Mouse (Mus musculus) layer of hippocampus, adult 9-11 months (tissue): ENCODE data around the gene Ccnb1ip1.
A peak's percentile ranks its signal among the peaks of the same experiment; 100 is the strongest.

Source experiments
- DNase-seq: peaks from one replicate; pipeline ENCODE4 v3.0.0; 2022

The Ccnb1ip1 gene

GRCm38 (mm10) chr14:50782166-50782565, 25.4 kb downstream of the Ccnb1ip1 start:
- no peak for DNase-seq

DNA sequence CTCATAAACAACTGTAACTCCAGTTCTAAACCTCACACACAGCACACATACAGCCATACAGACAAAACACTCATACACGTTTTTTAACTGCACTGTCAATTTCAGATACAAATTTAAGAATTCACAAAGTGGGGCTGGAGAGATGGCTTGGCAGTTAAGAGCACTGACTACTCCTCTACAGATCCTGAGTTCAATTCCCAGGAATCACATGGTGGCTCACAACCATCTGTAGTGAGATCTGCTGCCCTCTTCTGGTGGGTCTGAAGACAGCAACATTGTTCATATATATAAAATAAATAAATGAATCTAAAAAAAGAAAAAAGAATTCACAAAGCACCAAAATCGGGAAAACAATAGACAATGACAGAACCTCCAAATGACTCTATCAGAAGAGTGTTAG, 36.2 kb downstream of the Ccnb1ip1 start:
- DNase-seq: no peak

DNA sequence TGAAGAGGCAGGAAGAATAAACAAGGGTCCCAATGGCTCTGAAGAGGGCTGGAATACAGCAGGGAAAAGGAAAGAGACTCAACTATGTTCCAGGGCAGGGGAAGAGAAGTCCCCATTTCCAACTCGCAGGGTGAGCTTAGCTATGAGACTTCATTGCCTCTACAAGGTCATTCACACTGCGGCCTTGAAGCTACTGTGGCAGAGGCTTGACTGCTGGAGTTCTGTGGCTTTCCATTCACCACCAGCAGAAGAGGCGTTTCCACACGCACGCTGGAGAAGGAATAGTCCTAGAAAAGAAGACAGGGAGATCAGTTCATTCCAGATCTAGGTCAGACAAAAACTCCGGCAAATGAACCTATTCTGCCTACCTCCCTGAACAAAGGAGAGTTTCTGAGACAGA, 41.8 kb downstream of the Ccnb1ip1 start:
- DNase-seq: no peak

DNA sequence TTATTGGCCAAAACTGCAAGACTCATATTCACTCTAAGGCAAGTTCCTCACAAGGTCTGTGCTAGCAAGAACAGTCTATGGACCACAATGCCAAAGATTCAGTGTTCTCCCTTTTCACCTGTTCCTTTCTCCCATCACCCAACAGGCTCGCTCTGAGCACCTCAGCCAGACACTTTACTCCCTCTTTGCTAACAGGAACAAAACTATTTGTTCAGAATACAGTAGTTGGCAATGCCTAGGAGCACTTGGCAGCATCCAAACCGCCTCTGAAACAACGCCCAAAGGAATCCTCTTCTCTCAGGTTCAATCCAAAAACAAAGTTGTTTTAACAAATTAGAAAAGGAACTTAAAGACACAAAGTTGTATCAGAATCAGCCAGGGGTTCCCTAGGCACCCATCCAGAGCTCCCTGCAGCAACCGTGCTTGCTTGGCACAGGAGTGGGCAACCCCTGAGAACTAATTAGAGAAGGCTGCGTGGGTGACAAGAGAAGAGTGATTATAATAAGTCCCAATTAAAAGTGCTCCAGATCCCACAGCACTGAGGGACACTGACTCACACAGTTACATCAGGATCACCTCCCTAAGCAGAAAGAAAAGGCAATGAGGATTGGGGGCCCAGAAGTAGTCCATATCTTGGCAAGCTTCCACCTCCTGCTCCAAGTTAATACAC, 49.0 kb downstream of the Ccnb1ip1 start:
- DNase-seq: peak; percentile 49

- DNase-seq: no peak
Measured at GRCm38 (mm10) chr14:50744994-50745393, 62.5 kb downstream of the Ccnb1ip1 start, which contains the start of gene Olfr749. Olfr749 (minus strand) TSS chr14:50745094.

DNA sequence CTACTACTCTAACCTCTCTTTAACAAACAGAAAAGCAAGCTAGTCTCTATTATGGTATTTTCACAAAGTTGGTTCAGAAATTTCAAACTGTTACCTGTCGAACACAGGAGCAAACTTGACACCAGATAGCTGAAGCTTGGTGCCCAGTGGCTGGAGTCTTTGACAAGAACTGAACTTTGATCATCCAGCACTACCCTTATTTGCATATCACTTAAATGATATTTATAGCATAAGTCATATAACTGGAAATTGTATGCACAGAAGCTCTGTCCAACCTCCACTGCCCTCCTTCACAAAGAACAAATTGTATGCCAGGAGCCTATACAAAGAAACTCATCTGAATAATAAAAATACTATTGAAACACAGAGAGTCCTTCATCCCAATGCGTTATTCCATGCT, 65.9 kb downstream of the Ccnb1ip1 start:
- DNase-seq: no peak

DNA sequence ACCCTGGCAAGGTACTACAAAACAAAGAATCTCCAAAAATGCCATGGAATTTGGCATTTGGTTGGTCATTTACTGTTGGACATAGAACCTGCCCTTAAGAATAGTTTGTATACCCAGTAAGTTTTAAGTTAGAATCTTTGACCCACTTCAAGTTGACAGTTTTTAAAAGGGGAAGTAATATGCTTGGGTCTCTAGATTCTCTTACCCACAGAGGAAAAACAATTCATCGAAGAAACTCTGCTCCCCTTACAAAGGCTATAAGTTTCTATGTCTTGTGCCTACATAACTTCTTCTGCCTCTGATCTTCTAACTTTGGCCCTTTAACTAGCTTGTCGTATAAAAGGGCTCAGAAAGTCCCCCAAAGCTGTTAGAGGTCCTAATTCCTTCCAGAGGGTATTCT, 67.2 kb downstream of the Ccnb1ip1 start:
- no peak for DNase-seq
